Mouse (Mus musculus) cortical plate, adult 2 months (tissue): ENCODE measurements at regions not wholly inside any gene's neighbourhood (a gene's known extent, or its start where the extent isn't known, plus 50 kb on each side); places are given as distances from the start of the nearest gene placed in this dataset.

ENCODE experiments used
- H3K27ac ChIP-seq: fragments of 200-500 bp; 2 replicates; pipeline ENCODE4 v1.5.1; 2012; ENCODE audit warnings: low read length, control low read depth, inconsistent platforms; ENCODE audit not compliant: insufficient read depth
- H3K4me1 ChIP-seq: fragments of 200-500 bp; 2 replicates; pipeline ENCODE4 v1.6.1; 2011; ENCODE audit warnings: low read length; ENCODE audit not compliant: control insufficient read depth, insufficient read depth
- H3K4me3 ChIP-seq: fragments of 200-500 bp; 2 replicates; pipeline ENCODE4 v1.5.1; 2011; ENCODE audit warnings: mild to moderate bottlenecking, low read length, control low read depth; ENCODE audit not compliant: insufficient read depth
- CTCF ChIP-seq: fragments of 200-500 bp; IDR thresholded peaks from 2 replicates; pipeline ENCODE4 v1.5.1; 2011; ENCODE audit warnings: mild to moderate bottlenecking, control low read depth, low read length; ENCODE audit not compliant: insufficient read depth; ENCODE audit errors: extremely low read depth
- POLR2A ChIP-seq: fragments of 200-500 bp; IDR thresholded peaks from 2 replicates; pipeline ENCODE4 v1.6.1; 2011; ENCODE audit warnings: mild to moderate bottlenecking, low read length, control low read depth; ENCODE audit not compliant: insufficient read depth; ENCODE audit errors: extremely low read depth

DNA sequence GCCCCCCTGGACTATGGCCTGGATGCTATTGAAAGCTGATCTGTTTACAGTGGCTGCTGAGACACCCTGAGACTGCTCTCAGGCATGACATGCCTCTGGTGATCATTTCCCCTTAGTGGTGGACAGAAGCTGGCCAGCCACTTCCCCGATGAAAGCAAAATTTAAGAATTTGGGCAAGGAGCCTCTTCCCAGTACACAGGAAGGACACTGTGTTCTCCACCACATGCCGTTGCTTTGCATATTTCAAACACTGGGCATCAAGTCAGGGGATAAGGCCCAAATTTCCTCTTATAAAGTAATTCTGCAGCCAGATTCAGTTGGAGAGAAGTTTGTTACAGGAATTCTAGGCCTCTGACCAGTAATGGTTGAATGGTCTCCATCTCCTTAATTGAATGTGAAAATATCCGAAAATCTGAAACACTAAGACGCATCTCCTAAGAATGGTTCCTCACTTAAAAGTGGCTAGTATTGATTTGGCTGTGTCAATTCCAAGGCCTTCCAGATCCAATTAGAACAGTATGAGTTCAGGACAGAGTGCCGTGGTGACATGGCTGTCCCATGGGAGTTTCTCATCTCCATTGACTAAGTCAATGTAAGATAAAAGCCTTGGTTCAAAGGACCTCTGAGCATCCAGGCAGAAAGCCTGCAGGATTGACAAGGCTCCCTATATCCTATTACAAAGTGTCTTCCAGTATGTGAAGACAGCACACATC lies 638.5 kb upstream of the Arid1b start:
- Histone ChIP-seq H3K4me1 (peaks cover 1% of the 10 kb centered on the region), H3K4me3 (no peak overlapping the region), H3K27ac (no peak overlapping the region)
- no peak for TF ChIP-seq CTCF
- no peak for TF ChIP-seq POLR2A

DNA sequence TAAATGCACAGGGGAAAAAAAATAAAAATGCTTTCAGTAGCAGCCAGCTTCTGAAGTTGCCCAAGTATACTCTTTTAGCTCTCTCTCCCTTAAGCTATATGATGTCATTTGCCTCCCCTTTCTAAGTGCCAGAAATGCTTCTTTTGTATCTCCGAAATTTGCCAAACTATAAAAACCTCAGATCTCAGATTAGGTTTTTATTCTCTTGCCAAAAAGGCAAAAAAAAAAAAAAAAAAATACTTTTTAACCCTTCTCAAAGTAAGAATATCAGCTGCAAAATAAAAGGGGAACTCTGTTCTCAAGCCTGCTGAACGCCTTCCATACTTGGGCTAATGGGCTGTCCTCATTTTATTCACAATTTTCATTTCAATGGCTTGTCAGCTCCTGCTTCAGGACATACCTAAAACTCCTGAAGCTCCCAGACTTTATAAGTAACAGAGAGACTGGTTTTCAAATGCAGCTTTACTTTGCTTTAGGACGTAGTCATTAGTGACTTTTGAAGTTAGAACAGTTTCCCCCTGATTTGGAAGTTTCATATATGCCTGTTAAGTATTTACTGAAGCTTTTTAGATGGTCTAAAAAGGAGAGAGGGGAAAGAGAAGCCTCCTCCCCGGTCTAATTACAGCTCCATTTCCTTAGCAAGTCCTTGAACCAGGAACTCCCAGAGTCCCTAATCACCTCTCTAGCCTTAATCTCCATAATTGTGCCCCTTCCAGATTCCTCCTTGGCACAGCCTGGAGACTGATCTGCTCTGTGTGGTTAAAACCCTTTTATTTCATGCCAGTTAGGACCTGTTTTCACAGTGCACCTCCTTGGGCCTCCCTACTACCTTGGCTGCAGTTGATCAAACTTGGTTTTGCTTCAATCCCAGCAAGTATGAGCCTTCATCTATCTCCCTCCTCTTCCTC lies 633.5 kb upstream of the Arid1b start:
- H3K4me1 ChIP-seq, result peaks cover 1% of the 10 kb centered on the region
- no peak overlapping the region for H3K4me3 ChIP-seq
- TF ChIP-seq POLR2A (no peak), CTCF (no peak)
- H3K27ac ChIP-seq, result no peak overlapping the region

DNA sequence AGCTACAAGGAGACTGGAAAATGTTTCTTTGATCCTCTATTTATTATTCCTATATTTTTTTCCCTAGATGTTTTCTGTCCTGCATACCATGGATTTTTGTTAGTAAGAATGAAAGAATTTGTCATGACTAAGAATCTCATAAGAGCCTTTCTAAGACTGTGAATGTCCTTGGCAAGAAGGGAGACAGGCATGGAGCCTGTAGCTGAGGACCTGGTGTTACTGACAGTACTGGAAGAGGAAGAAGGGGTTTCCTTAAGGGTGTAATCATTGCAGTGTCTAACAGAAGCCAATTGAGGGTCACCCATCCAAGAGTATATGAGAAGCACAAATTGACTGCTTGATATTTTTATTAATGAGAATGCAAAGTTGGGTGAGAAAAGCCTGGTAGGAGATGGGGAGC lies 628.3 kb upstream of the Arid1b start:
- Histone ChIP-seq H3K4me1 (no peaks in the 10 kb centered on the region), H3K27ac (no peak overlapping the region), H3K4me3 (no peak overlapping the region)
- TF ChIP-seq POLR2A (no peak), CTCF (no peak)

DNA sequence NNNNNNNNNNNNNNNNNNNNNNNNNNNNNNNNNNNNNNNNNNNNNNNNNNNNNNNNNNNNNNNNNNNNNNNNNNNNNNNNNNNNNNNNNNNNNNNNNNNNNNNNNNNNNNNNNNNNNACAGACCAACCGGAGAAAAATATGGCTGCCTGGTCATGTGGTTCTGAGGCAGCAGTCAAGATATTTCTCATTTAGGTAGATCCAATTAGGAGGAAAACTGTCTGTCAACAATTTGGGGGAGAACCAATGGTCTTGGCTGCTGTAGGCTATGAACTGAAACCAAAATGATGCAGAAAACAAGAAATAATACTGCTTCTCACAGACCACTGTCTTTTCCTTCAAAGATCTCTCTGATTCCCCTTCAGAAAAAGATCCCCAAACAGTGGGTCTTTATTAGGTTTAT lies 613.7 kb upstream of the Arid1b start:
- no peak overlapping the region for H3K27ac ChIP-seq
- no peak overlapping the region for H3K4me3 ChIP-seq
- TF ChIP-seq CTCF, result no peak
- TF ChIP-seq POLR2A, result no peak

DNA sequence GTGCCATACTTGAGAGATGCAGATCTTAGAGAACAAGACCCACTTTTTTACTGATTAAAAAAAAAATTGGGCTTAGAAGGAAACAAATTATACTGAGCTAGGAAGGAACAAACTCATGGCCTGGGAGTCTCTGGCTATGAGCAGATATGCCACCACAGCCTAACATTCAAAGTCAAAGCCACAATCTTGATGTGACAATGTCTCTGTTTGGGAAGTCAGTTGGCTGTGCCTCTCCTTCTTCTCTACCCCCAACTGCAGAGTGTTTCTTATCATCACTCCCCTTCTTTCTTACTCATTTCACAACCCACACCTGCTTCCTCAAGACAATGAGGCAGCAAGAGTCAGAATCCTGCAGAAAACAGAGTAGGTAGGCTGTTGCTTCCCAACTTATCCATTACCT lies 613.3 kb upstream of the Arid1b start:
- Histone ChIP-seq H3K4me1 (peaks cover 5% of the 10 kb centered on the region; the same call in 1 of the 2 replicates), H3K4me3 (no peak overlapping the region), H3K27ac (no peak overlapping the region)
- TF ChIP-seq CTCF (no peak), POLR2A (no peak)

More for the DNA sequence above, 613.7 kb upstream of the Arid1b start:
- H3K4me1 ChIP-seq, result peaks cover 5% of the 10 kb centered on the region; the same call in 1 of the 2 replicates

DNA sequence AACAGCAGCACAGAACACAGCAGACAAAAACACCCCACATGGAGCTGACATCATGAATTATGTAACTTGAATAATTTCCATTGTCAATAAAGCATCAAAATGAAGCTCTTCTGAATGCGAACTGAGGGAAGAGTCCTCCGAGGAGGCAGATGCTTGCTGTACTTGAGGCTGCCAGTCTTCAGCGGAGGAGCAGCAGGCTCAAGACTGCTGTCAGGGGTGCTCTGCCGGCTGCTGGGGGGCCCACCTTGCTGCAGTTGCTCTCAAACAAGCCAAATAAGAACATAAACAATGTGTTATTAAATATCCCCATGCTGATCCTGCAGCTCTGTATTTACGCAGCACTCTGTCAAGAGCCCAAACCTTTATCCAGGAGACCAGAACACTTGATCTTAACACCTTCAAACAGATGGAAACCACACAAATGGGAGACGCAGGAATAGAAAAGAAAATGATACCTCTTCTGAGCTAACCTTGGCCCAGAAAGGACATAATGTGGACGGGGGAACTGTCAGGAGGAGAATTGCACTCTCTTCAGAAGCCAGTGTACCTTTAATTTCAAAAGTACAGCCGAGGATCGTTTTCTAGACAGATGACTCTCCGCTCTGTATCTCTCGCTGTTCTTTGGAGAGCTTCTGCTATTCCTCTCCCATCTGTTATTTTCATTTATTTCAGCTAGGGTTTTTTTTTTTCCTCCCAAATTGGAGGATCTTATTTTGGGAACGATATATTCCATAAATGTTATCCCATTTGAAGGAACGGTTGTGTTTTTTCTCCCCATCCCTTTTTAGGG lies 612.0 kb upstream of the Arid1b start:
- H3K27ac ChIP-seq, result peak overlapping the region; percentile 78
- TF ChIP-seq CTCF (no peak), POLR2A (no peak)

DNA sequence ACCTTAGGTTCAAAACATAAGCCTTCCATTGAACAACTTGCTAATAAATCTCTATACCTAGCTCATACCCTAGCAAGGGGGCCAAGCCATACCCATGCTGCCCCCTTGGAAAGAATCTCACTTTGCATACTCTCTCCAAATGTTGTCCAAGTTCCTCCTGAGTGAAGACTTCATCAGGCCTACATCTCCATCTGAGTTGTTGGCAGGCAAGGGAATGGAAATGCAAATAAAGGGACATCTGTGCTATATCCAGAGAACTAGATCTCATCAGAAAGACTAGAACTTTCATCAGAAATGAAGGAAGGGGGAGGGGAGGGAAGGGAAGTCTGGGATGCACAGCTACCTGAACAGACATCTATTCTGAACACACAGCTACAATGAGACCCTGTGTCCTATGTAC lies 611.4 kb upstream of the Arid1b start:
- no peak overlapping the region for H3K4me3 ChIP-seq
- H3K27ac ChIP-seq, result peak overlapping the region; percentile 72
- TF ChIP-seq CTCF (no peak), POLR2A (no peak)
- H3K4me1 ChIP-seq, result peaks cover 5% of the 10 kb centered on the region; the same call in 1 of the 2 replicates

More for the DNA sequence above, 612.0 kb upstream of the Arid1b start:
- H3K4me1 ChIP-seq, result peaks cover 5% of the 10 kb centered on the region; the same call in 1 of the 2 replicates
- no peak overlapping the region for H3K4me3 ChIP-seq

DNA sequence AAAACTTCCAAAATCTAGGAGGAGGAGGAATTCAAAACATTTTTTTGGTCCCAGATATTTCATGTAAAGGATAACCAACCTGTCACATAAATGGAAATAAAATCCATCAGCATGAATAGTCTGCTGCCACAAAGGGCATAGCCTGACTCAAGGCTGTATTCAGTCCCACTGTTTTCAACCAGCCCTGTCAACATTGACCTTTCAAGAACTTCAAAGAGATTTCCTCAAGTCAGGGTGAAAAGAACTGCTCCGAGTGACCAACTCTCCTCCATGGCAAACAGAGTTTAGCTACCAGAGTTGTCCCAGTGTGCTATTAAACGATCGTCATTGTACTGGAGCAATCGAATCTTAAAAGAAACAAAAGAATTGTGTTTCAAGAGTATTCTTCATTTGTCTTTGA lies 606.5 kb upstream of the Arid1b start:
- Histone ChIP-seq H3K4me3 (no peak overlapping the region), H3K27ac (no peak overlapping the region), H3K4me1 (peaks cover 1% of the 10 kb centered on the region; the same call in 1 of the 2 replicates)
- no peak for TF ChIP-seq CTCF
- no peak for TF ChIP-seq POLR2A

DNA sequence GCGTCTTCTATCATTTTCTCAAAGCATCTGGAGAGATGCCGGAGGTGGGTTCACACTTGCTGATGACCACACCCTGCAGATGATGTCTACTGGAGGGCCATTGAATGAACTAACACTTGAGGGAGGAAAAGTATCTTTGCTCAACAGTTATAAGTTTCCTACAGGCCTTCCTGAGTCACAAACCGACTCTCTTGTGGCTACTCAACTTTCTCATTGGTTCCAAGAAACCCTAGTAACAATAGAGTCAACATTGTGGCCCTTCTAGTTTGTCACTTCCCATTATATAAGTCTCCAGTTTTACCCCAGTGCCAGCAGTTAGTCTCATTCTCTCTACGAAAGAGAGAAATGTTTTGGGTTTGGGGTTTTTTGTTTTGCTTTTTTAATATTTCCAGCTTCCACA lies 604.1 kb upstream of the Arid1b start:
- Histone ChIP-seq H3K4me1 (no peaks in the 10 kb centered on the region), H3K27ac (no peak overlapping the region), H3K4me3 (no peak overlapping the region)
- TF ChIP-seq CTCF (no peak), POLR2A (no peak)
